Mouse (Mus musculus): Measurements from ENCODE around the gene Nphp3. TPM values are rescaled to one million over a fixed set of nuclear protein-coding genes. Genes with fewer than 3 reads are reported as not detected.

The Nphp3 gene
- polyA plus RNA-seq, 1 experiment from 2014 or later: 3.3 TPM

- no peak overlapping the region for H3K9ac ChIP-seq
- H3K4me3 ChIP-seq: no peak overlapping the region
- no peaks in the 10 kb centered on the region for H3K9me3 ChIP-seq
- ATAC-seq (replicated peaks): no peak
- H3K4me1 ChIP-seq: no peaks in the 10 kb centered on the region
- WGBS: 46% methylated on average over 24 of the region's 24 CpGs
- no peaks in the 10 kb centered on the region for H3K36me3 ChIP-seq (replicated peaks)
- H3K4me2 ChIP-seq: no peak overlapping the region
- no peak overlapping the region for H3K27ac ChIP-seq
- no peaks in the 10 kb centered on the region for H3K27me3 ChIP-seq (replicated peaks)
Observed at GRCm38 (mm10) chr9:104035261-104036015, 33.1 kb downstream of the Nphp3 start.

- no peak for ATAC-seq (replicated peaks)
- WGBS: 92% methylated on average over 13 of the region's 13 CpGs
- H3K4me1 ChIP-seq: no peaks in the 10 kb centered on the region
- H3K4me2 ChIP-seq: no peak overlapping the region
- H3K27ac ChIP-seq: no peak overlapping the region
- no peaks in the 10 kb centered on the region for H3K36me3 ChIP-seq (replicated peaks)
- no peak overlapping the region for H3K4me3 ChIP-seq
- H3K9me3 ChIP-seq: no peaks in the 10 kb centered on the region
- no peak overlapping the region for H3K9ac ChIP-seq
- no peaks in the 10 kb centered on the region for H3K27me3 ChIP-seq (replicated peaks)
Observed at GRCm38 (mm10) chr9:104038266-104038665, 35.9 kb downstream of the Nphp3 start.

- H3K4me1 ChIP-seq: no peaks in the 10 kb centered on the region
- H3K27me3 ChIP-seq (replicated peaks): no peaks in the 10 kb centered on the region
- WGBS: 92% methylated on average over 21 of the region's 21 CpGs
- no peaks in the 10 kb centered on the region for H3K36me3 ChIP-seq (replicated peaks)
- no peaks in the 10 kb centered on the region for H3K9me3 ChIP-seq
- no peak overlapping the region for H3K4me3 ChIP-seq
- H3K9ac ChIP-seq: no peak overlapping the region
- H3K27ac ChIP-seq: no peak overlapping the region
- no peak for ATAC-seq (replicated peaks)
- H3K4me2 ChIP-seq: no peak overlapping the region
Observed at GRCm38 (mm10) chr9:104039031-104039695, 36.8 kb downstream of the Nphp3 start.

- H3K9me3 ChIP-seq: no peaks in the 10 kb centered on the region
- no peaks in the 10 kb centered on the region for H3K27me3 ChIP-seq (replicated peaks)
- H3K4me2 ChIP-seq: no peak overlapping the region
- H3K27ac ChIP-seq: no peak overlapping the region
- no peak overlapping the region for H3K4me3 ChIP-seq
- no peak for ATAC-seq (replicated peaks)
- no peaks in the 10 kb centered on the region for H3K4me1 ChIP-seq
- no peaks in the 10 kb centered on the region; the same call in 1 of the 2 replicates for H3K36me3 ChIP-seq (replicated peaks)
- WGBS: 83% methylated on average over 4 of the region's 4 CpGs
- no peak overlapping the region for H3K9ac ChIP-seq
Observed at GRCm38 (mm10) chr9:104039742-104040141, 37.4 kb downstream of the Nphp3 start.

GRCm38 (mm10) chr9:104040362-104040761, 38.0 kb downstream of the Nphp3 start, which contains the start of gene Gm28305:
Gene Gm28305 (plus strand): TSS chr9:104040662.
- no peaks in the 10 kb centered on the region for H3K9me3 ChIP-seq
- ATAC-seq (replicated peaks): no peak
- no peaks in the 10 kb centered on the region for H3K4me1 ChIP-seq
- H3K27me3 ChIP-seq (replicated peaks): no peaks in the 10 kb centered on the region
- no peak within 1 kb of the TSS for H3K4me2 ChIP-seq
- no peak within 1 kb of the TSS for H3K27ac ChIP-seq
- H3K9ac ChIP-seq: no peak within 1 kb of the TSS
- H3K4me3 ChIP-seq: no peak within 1 kb of the TSS
- no peaks in the 10 kb centered on the region; the same call in 1 of the 2 replicates for H3K36me3 ChIP-seq (replicated peaks)
- WGBS: 67% methylated on average over 2 of the region's 2 CpGs

- Histone ChIP-seq H3K27ac (no peak overlapping the region), H3K4me1 (no peaks in the 10 kb centered on the region), H3K27me3 (replicated peaks) (no peaks in the 10 kb centered on the region), H3K36me3 (replicated peaks) (peaks cover 22% of the 10 kb centered on the region), H3K9me3 (no peaks in the 10 kb centered on the region), H3K4me3 (no peak overlapping the region), H3K4me2 (no peak overlapping the region), H3K9ac (no peak overlapping the region)
- 92% methylated on average over 4 of the region's 4 CpGs for WGBS
- ATAC-seq (replicated peaks): no peak
Observed at GRCm38 (mm10) chr9:104043676-104044075, 41.3 kb downstream of the Nphp3 start.

- Histone ChIP-seq H3K9me3 (no peaks in the 10 kb centered on the region), H3K4me2 (no peak overlapping the region), H3K27ac (no peak overlapping the region), H3K4me1 (no peaks in the 10 kb centered on the region), H3K9ac (no peak overlapping the region), H3K27me3 (replicated peaks) (no peaks in the 10 kb centered on the region), H3K36me3 (replicated peaks) (peaks cover 81% of the 10 kb centered on the region), H3K4me3 (no peak overlapping the region)
- ATAC-seq (replicated peaks): no peak
- 94% methylated on average over 6 of the region's 6 CpGs for WGBS
Observed at GRCm38 (mm10) chr9:104051028-104051427, 48.7 kb downstream of the Nphp3 start.

- H3K27me3 ChIP-seq (replicated peaks): no peaks in the 10 kb centered on the region
- peak within 1 kb of the TSS; percentile 91 for H3K4me2 ChIP-seq
- H3K27ac ChIP-seq: peak within 1 kb of the TSS; percentile 80
- no peaks in the 10 kb centered on the region for H3K9me3 ChIP-seq
- peak within 1 kb of the TSS; percentile 98 for H3K4me3 ChIP-seq
- ATAC-seq (replicated peaks): peak; percentile 89
- peak within 1 kb of the TSS; percentile 96 for H3K9ac ChIP-seq
- peaks cover 17% of the 10 kb centered on the region; the same call in 1 of the 2 replicates for H3K36me3 ChIP-seq (replicated peaks)
- under 1% methylated on average over 59 of the region's 59 CpGs for WGBS
- peaks cover 25% of the 10 kb centered on the region for H3K4me1 ChIP-seq
Observed at GRCm38 (mm10) chr9:104062430-104063243, 60.3 kb downstream of the Nphp3 start, which contains the start of gene Uba5. Gene Uba5 (minus strand): TSS chr9:104063134.

GRCm38 (mm10) chr9:104063244-104063961, 61.1 kb downstream of the Nphp3 start, which contains the start of gene Acad11:
Gene Acad11 (plus strand): TSS chr9:104063377.
- H3K9me3 ChIP-seq: no peaks in the 10 kb centered on the region
- WGBS: 0% methylated on average over 30 of the region's 30 CpGs
- peak; percentile 98 for ATAC-seq (replicated peaks)
- peaks cover 25% of the 10 kb centered on the region for H3K4me1 ChIP-seq
- peak within 1 kb of the TSS; percentile 98 for H3K4me3 ChIP-seq
- peak within 1 kb of the TSS; percentile 91 for H3K4me2 ChIP-seq
- H3K9ac ChIP-seq: peak within 1 kb of the TSS; percentile 96
- H3K27ac ChIP-seq: peak within 1 kb of the TSS; percentile 80
- peaks cover 12% of the 10 kb centered on the region; the same call in 1 of the 2 replicates for H3K36me3 ChIP-seq (replicated peaks)
- H3K27me3 ChIP-seq (replicated peaks): no peaks in the 10 kb centered on the region

GRCm38 (mm10) chr9:104064571-104064970, 62.2 kb downstream of the Nphp3 start:
- ATAC-seq (replicated peaks): no peak
- Histone ChIP-seq H3K4me1 (peaks cover 25% of the 10 kb centered on the region), H3K27me3 (replicated peaks) (no peaks in the 10 kb centered on the region), H3K27ac (no peak overlapping the region), H3K4me3 (no peak overlapping the region), H3K4me2 (no peak overlapping the region), H3K36me3 (replicated peaks) (peaks cover 9% of the 10 kb centered on the region; the same call in 1 of the 2 replicates), H3K9ac (no peak overlapping the region), H3K9me3 (no peaks in the 10 kb centered on the region)
- 24% methylated on average over 1 of the region's 1 CpGs for WGBS

GRCm38 (mm10) chr9:104070241-104070640, 67.9 kb downstream of the Nphp3 start:
- H3K4me3 ChIP-seq: no peak overlapping the region
- H3K27ac ChIP-seq: no peak overlapping the region
- H3K4me2 ChIP-seq: no peak overlapping the region
- WGBS: 91% methylated on average over 4 of the region's 4 CpGs
- H3K9me3 ChIP-seq: no peaks in the 10 kb centered on the region
- no peak for ATAC-seq (replicated peaks)
- H3K36me3 ChIP-seq (replicated peaks): no peaks in the 10 kb centered on the region
- H3K4me1 ChIP-seq: no peaks in the 10 kb centered on the region
- H3K27me3 ChIP-seq (replicated peaks): no peaks in the 10 kb centered on the region
- no peak overlapping the region for H3K9ac ChIP-seq

Measured in midbrain, embryonic 15.5 days (tissue).